Mouse (Mus musculus) bone marrow macrophage, adult 2 months (primary cell): ENCODE data around the gene Triobp. TPM values are rescaled to one million over a fixed set of nuclear protein-coding genes. Genes with fewer than 3 reads are reported as not detected.
A peak's percentile ranks its signal among the peaks of the same experiment; 100 is the strongest.

Experiments
- H3K27ac ChIP-seq: 2 replicates; pipeline ENCODE4 v1.5.1; 2012; ENCODE audit warnings: low read depth, low read length; ENCODE audit not compliant: insufficient read depth
- H3K4me1 ChIP-seq: 2 replicates; pipeline ENCODE4 v1.6.1; 2012; ENCODE audit warnings: low read length; ENCODE audit not compliant: control insufficient read depth, insufficient read depth
- H3K4me3 ChIP-seq: 2 replicates; pipeline ENCODE4 v1.5.1; 2012; ENCODE audit warnings: mild to moderate bottlenecking, low read length, moderate library complexity; ENCODE audit not compliant: insufficient read depth
- CTCF ChIP-seq: IDR thresholded peaks from 2 replicates; pipeline ENCODE4 v1.5.1; 2012; ENCODE audit warnings: low read depth, mild to moderate bottlenecking, low read length, moderate library complexity
- POLR2A ChIP-seq: IDR thresholded peaks from 2 replicates; pipeline ENCODE4 v1.6.1; 2012; ENCODE audit warnings: mild to moderate bottlenecking, low read depth, low read length, borderline replicate concordance
- polyA plus RNA-seq: library from polyadenylated mRNA; stranded (reverse); fragments of >200 nt; gene quantifications from 2 replicates; pipeline ENCODE4 v1.2.4, GENCODE M21; 2012; ENCODE audit not compliant: missing spikeins, insufficient read depth, insufficient read length

Triobp gene
- polyA plus RNA-seq, 1 experiment, result 33.2 TPM

DNA sequence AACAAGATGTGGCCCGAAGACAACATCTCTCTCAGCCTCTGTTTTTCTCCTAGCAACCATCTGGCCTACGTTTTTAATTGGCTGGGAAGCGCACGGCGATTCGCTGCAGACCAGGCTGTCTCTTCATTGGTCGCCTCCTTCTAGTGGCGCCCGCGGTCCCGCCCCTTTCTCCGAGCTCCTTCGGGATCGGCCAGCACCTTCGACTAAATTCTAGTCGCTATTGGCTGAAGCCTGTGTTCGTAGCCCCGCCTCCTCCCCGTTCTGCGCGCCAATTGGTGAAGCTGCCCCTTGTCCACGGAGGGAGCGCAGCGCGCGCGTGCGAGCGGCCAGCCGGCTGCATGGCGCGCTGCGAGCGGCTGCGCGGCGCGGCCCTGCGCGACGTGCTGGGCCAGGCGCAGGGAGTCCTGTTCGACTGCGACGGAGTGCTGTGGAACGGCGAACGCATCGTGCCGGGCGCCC, 33.9 kb upstream of the Triobp start, which contains the start of gene Pdxp:
Pdxp (plus strand) TSS at position 288 of the 459 bp plus-strand sequence.
- peaks cover 8% of the 10 kb centered on the region for H3K4me1 ChIP-seq

DNA sequence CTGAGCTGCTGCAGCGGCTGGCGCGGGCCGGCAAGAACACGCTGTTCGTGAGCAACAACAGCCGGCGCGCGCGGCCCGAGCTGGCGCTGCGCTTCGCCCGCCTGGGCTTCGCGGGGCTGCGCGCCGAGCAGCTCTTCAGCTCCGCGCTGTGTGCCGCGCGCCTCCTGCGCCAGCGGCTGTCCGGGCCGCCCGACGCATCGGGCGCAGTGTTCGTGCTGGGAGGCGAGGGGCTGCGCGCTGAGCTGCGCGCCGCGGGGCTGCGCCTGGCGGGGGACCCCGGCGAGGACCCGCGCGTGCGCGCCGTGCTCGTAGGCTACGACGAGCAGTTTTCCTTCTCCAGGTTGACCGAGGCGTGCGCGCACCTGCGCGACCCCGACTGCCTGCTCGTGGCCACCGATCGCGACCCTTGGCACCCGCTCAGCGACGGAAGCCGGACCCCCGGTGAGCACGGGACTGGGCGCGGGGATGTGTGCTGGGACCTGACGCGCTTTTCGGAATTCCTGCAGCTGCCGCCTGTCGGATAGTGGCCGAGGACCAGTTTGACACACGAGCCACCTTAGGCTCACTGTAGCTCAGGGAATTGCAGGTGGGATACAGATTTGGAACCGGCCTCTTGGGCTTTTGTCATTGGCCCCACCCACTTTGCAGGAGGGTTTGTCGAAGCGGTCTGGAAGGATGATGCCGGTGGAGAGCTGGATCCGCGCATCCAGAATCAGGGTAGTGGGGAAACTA, 33.3 kb upstream of the Triobp start:
- Histone ChIP-seq H3K4me1 (peaks cover 8% of the 10 kb centered on the region), H3K27ac (no peak overlapping the region), H3K4me3 (peak overlapping the region; percentile 76)
- TF ChIP-seq CTCF (no peak), POLR2A (no peak)

More for the DNA sequence above, 33.9 kb upstream of the Triobp start, which contains the start of gene Pdxp:
- no peak within 1 kb of the TSS for H3K27ac ChIP-seq
- no peak for TF ChIP-seq CTCF
- TF ChIP-seq POLR2A, result no peak
- H3K4me3 ChIP-seq, result peak within 1 kb of the TSS; percentile 76

DNA sequence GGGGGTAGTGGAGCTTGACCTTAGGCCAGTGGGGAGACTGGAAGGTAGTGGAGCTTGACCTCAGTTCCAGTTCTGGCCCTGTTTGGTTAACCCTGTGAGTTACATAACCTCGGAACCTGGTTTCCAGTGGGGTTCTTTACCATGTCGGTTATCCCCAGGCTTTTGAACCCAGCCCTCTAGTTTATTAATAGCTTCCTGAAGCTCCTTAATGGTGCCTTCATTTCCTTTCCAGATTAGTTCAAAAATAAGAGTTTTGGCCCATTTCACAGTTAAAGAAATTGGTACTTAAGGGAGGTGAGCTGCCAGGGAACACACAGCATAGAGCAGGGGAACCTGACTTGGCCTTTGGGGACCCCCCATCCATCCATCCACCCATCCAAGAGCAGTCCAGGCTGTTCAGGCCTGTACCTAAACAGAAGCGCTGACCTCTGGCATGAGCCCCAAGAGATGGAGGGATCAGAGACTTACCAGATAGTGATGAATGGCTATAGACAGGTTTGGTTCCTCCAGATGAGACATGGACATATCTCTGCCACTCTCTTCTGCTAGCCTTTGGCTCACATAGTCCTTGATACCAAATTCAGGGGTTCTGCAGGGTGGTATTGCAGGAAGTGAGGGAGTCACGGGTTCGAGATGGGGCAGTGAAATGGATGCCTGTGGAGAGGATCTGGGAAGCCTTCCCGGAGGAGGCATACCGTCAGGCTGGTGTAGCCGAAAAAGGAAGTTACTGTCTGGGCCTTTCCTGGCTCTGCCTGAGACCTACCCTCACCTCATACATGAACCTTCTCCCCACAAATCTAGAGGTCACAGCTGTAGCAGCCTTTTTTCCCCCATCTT, 32.5 kb upstream of the Triobp start:
- TF ChIP-seq CTCF (no peak), POLR2A (no peak)
- H3K4me1 ChIP-seq, result peaks cover 8% of the 10 kb centered on the region
- H3K4me3 ChIP-seq, result peak overlapping the region; percentile 76
- no peak overlapping the region for H3K27ac ChIP-seq

DNA sequence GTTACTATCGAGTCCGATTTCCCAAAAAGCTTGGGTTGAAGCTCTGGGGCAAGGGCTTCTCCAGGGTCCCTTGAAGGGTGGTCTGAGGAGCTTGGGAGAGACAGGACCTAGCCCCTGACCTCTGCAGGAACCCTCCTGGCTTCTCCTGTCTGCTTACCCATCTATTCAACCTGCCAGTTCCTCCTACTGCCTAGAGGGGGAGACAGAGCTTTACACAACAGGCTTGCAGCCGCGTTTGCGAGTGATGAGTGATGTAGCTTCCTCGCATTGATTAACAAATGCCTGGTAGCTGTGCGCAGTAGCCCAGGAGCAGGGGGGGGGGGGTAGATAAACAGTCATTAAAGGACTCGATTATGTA, 31.9 kb upstream of the Triobp start:
- no peak for TF ChIP-seq POLR2A
- peak; percentile 53 for TF ChIP-seq CTCF
- H3K4me1 ChIP-seq, result peaks cover 8% of the 10 kb centered on the region
- no peak overlapping the region for H3K27ac ChIP-seq
- no peak overlapping the region for H3K4me3 ChIP-seq

DNA sequence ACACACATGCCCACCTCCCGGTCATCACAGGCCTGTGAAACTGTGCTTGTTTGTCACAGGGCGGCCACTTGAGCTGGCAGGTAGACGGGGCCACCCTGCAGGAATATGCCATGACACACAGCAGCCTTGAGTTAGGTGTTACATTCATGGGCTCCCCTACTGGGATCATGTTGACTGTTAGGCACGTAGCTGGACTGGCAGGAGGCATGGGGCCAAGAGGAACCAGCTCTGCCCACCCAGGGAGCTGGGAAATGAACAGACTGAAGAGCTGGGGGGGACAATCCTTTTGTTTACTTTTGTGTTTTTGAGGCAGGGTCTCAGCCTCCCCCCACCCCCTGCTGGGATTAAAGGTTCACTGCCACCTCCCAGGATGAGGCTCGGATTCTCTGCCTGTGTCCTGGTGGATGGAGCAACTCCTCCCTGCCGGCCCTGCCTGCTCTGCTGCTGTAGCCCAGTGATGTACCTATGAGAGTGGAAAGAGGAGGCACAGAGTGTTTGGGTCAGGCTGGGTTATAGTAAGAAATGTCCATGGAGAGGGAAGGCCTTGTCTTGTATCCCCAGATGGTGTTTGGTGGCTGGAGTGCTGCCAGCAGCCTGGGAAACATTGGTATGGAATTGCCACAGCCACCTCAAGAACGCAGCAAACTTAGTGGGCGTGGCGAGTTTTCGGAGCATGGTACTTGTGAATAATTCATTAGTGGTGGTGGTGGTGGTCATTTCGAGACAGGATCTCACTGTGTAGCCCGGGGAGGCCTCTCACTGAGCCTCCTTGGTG, 31.3 kb upstream of the Triobp start:
- no peak for TF ChIP-seq CTCF
- TF ChIP-seq POLR2A, result no peak
- Histone ChIP-seq H3K4me1 (peaks cover 8% of the 10 kb centered on the region), H3K27ac (no peak overlapping the region), H3K4me3 (no peak overlapping the region)

DNA sequence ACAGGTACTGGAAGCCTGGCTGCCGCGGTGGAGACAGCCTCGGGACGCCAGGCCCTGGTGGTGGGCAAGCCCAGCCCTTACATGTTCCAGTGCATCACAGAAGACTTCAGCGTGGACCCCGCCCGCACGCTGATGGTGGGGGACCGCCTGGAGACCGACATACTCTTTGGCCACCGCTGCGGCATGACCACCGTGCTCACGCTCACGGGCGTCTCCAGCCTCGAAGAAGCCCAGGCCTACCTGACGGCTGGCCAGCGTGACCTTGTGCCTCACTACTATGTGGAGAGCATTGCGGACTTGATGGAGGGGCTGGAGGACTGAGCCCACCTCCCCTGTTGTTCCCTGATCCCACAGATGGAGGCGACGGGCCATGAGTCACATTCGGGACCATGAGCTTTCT, 29.4 kb upstream of the Triobp start:
- H3K4me1 ChIP-seq, result peaks cover 8% of the 10 kb centered on the region
- no peak overlapping the region for H3K27ac ChIP-seq
- TF ChIP-seq POLR2A, result no peak
- no peak for TF ChIP-seq CTCF
- H3K4me3 ChIP-seq, result no peak overlapping the region

DNA sequence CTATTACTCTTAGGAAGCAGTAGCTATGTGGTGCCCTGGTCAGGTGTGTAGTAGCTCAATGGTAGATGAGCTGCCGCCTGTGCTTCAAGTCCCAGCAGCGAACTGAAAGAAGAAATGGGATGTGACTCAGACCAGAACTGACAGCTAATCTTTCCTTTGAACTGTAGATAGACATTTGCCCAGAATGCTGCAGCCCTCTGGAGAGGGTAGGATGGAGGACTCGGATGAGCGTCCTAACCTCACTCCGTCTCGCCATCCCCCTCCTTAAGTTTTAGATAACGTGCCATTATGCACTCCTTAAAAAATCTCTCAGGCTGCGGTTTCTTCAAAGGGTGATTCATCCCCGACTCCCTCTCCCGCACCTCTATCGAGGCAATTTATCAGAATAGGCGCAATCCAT, 27.6 kb upstream of the Triobp start:
- H3K27ac ChIP-seq, result no peak overlapping the region
- no peak overlapping the region for H3K4me3 ChIP-seq
- TF ChIP-seq CTCF (no peak), POLR2A (no peak)
- peaks cover 9% of the 10 kb centered on the region for H3K4me1 ChIP-seq

DNA sequence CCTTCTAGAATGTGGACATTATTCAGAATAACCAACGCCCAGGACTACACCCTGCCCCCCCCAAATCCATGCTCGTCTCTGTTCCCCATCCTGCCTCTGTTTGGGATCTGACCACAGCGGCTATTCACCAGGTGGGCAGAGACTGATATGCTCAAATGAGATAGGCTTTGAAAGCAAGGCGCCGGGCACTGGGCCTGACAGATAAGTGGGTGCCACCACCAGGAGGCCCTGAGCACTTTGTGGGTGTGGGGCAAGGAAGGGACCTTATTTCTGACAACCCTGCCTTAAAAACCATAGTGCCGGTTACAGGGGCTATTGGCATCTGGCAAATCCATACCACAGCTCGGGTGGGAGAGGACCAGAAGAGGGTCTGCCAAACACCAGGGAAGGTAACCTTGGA, 24.8 kb upstream of the Triobp start:
- Histone ChIP-seq H3K27ac (no peak overlapping the region), H3K4me3 (no peak overlapping the region), H3K4me1 (peaks cover 13% of the 10 kb centered on the region)
- TF ChIP-seq CTCF (no peak), POLR2A (no peak)

DNA sequence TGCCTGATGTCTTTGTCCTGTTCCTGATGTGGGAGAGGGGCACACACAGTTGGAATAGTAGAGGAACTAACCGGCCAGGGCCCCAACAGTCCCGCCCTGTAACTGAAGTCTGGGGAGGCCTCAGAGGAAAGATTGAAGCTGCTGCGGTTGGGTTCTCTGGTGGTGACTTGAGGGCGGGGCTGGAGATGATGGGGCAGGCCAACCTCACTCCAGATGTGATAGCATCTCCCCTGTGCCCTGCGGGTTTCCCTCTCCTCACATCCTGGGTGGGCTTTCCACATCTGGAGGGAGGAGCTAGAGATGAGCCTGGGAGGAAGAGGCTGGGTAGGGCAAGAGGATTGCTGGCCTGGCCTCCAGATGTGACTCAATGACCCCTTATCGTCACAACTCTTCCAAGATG, 23.9 kb upstream of the Triobp start:
- TF ChIP-seq POLR2A (no peak), CTCF (no peak)
- Histone ChIP-seq H3K4me3 (no peak overlapping the region), H3K4me1 (peaks cover 16% of the 10 kb centered on the region), H3K27ac (no peak overlapping the region)
